Mouse (Mus musculus) kidney, postnatal 0 days (tissue): ENCODE results near the gene Pih1d1. TPM values are rescaled to one million over a fixed set of nuclear protein-coding genes. Genes with fewer than 3 reads are reported as not detected.
"Not testable (repeated sequence)": the region's sequence is repeated elsewhere in the genome, so short reads cannot be mapped to it uniquely, and the experiment has no call there.

Experiments used
- ATAC-seq: fragments of 200-750 bp; cut with Nextera tagmentation; replicated peaks from 2 replicates; pipeline ENCODE4 v1.8.0; 2017; ENCODE audit warnings: low read depth, moderate number of reproducible peaks, moderate TSS enrichment, moderate library complexity; ENCODE audit not compliant: low FRiP score
- DNase-seq: peaks from one replicate; pipeline ENCODE4 v3.0.0-alpha.2; 2016; ENCODE audit warnings: low spot score
- H3K27ac ChIP-seq: fragments of 300-500 bp; sonication (generic); 2 replicates; pipeline ENCODE4 v1.5.1; 2014; ENCODE audit warnings: mild to moderate bottlenecking
- H3K27me3 ChIP-seq: fragments of 300-500 bp; sonication (generic); 2 replicates; pipeline ENCODE4 v1.6.1; 2014; ENCODE audit warnings: low read length, mixed read lengths; ENCODE audit not compliant: insufficient read depth
- H3K36me3 ChIP-seq: fragments of 300-500 bp; sonication (generic); 2 replicates; pipeline ENCODE4 v1.6.1; 2014; ENCODE audit warnings: low read length, mixed read lengths; ENCODE audit not compliant: insufficient read depth
- H3K4me1 ChIP-seq: fragments of 300-500 bp; sonication (generic); replicated peaks from 2 replicates; pipeline ENCODE4 v1.6.1; 2014; ENCODE audit warnings: antibody characterized with exemption, low read length, mixed read lengths; ENCODE audit not compliant: insufficient read depth
- H3K4me2 ChIP-seq: fragments of 300-500 bp; sonication (generic); 2 replicates; pipeline ENCODE4 v1.6.1; 2014; ENCODE audit warnings: mild to moderate bottlenecking, low read length, moderate library complexity, mixed read lengths
- H3K4me3 ChIP-seq: fragments of 300-500 bp; sonication (generic); replicated peaks from 2 replicates; pipeline ENCODE4 v1.5.1; 2014; ENCODE audit warnings: low read depth, low read length
- H3K9ac ChIP-seq: fragments of 300-500 bp; sonication (generic); 2 replicates; pipeline ENCODE4 v1.6.1; 2014; ENCODE audit warnings: low read depth, low read length
- H3K9me3 ChIP-seq: fragments of 300-500 bp; sonication (generic); replicated peaks from 2 replicates; pipeline ENCODE4 v1.6.1; 2016; ENCODE audit warnings: low read length, inconsistent platforms, mixed read lengths
- CTCF ChIP-seq: IDR thresholded peaks from 2 replicates; pipeline ENCODE4 v1.5.1; 2016; ENCODE audit warnings: antibody characterized with exemption, low read depth, mild to moderate bottlenecking, moderate library complexity
- WGBS: fragments of 180-500 bp; shearing (Covaris S2); extraction: QIAGEN DNeasy Blood & Tissue Kit; methylation state at CpG from one replicate; pipeline ENCODE4 v1.1.7; 2014; 5-methylcytosine and 5-hydroxymethylcytosine counted together
- polyA plus RNA-seq: library from polyadenylated mRNA; unstranded; fragments of >200 nt; fragmentation: Nextera tagmentation; extraction: Ambion mirVana; gene quantifications from 2 replicates; pipeline ENCODE4 v1.2.1, GENCODE M21; 2015

Pih1d1 gene
- polyA plus RNA-seq, 1 experiment from 2014 or later: 81.3 TPM

GRCm38 (mm10) chr7:45121404-45121803 is 32.7 kb upstream of the Pih1d1 start:
- Histone ChIP-seq H3K4me1 (peaks cover 18% of the 10 kb centered on the region; the same call in 1 of the 2 replicates), H3K4me2 (peak overlapping the region; percentile 7; the same call in 1 of the 2 replicates), H3K9ac (peak overlapping the region; percentile 24; the same call in 1 of the 2 replicates), H3K36me3 (peaks cover 55% of the 10 kb centered on the region), H3K9me3 (no peaks in the 10 kb centered on the region), H3K27ac (no peak overlapping the region), H3K4me3 (no peak overlapping the region), H3K27me3 (no peaks in the 10 kb centered on the region)
- no peak for TF ChIP-seq CTCF
- no peak for DNase-seq
- 55% methylated on average over 8 of the region's 8 CpGs for WGBS
- ATAC-seq: no peak

DNA sequence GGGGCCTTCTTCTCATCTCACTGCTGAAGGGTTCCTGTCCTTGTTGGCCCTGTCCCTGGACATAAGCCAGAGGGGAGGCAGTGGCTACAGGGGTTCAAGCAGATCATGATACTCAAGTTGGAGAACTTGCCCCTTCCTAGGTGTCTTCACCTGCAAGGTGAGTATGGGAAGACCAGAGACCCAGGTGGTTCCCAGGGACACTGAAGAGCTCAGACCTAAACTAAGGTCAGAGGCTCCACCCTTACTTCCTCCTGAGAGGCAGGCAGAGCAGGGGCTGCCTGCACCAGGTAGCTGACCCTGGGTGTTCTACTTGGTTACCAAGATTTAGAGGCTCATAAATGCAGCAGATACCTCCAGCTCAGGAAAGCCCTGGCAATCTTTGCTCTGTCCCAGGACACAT is 32.1 kb upstream of the Pih1d1 start:
- ATAC-seq (no peak), DNase-seq (no peak)
- Histone ChIP-seq H3K27ac (no peak overlapping the region), H3K9me3 (no peaks in the 10 kb centered on the region), H3K4me2 (peak overlapping the region; percentile 7; the same call in 1 of the 2 replicates), H3K27me3 (no peaks in the 10 kb centered on the region), H3K4me1 (peaks cover 24% of the 10 kb centered on the region; the same call in 1 of the 2 replicates), H3K36me3 (peaks cover 60% of the 10 kb centered on the region), H3K4me3 (no peak overlapping the region), H3K9ac (peak overlapping the region; percentile 24; the same call in 1 of the 2 replicates)
- TF ChIP-seq CTCF: no peak

- TF ChIP-seq CTCF: no peak
- Histone ChIP-seq H3K4me3 (peak overlapping the region; percentile 94; the same call in 1 of the 2 replicates), H3K4me2 (peak overlapping the region; percentile 95), H3K4me1 (peaks cover 31% of the 10 kb centered on the region; the same call in 1 of the 2 replicates), H3K27me3 (no peaks in the 10 kb centered on the region), H3K27ac (no peak overlapping the region), H3K9ac (peak overlapping the region; percentile 97; the same call in 1 of the 2 replicates), H3K36me3 (peaks cover 60% of the 10 kb centered on the region), H3K9me3 (no peaks in the 10 kb centered on the region)
- DNase-seq (no peak), ATAC-seq (no peak)
- 76% methylated on average over 15 of the region's 15 CpGs for WGBS
Observed at GRCm38 (mm10) chr7:45122561-45123185, 31.4 kb upstream of the Pih1d1 start.

- H3K27ac ChIP-seq: no peak overlapping the region; the same call in 1 of the 2 replicates
- no peaks in the 10 kb centered on the region for H3K9me3 ChIP-seq
- peak overlapping the region; percentile 95 for H3K4me2 ChIP-seq
- 14% methylated on average over 12 of the region's 12 CpGs for WGBS
- no peaks in the 10 kb centered on the region for H3K27me3 ChIP-seq
- H3K36me3 ChIP-seq: peaks cover 60% of the 10 kb centered on the region
- peak overlapping the region; percentile 94 for H3K4me3 ChIP-seq
- H3K4me1 ChIP-seq: peaks cover 31% of the 10 kb centered on the region; the same call in 1 of the 2 replicates
- TF ChIP-seq CTCF: no peak
- H3K9ac ChIP-seq: peak overlapping the region; percentile 97
- peak; percentile 58 for DNase-seq
- ATAC-seq: no peak
Observed at GRCm38 (mm10) chr7:45123186-45123570, 30.9 kb upstream of the Pih1d1 start.

GRCm38 (mm10) chr7:45124224-45125143 is 29.6 kb upstream of the Pih1d1 start, which contains the start of gene Rps11:
Gene Rps11, minus strand, starts transcription at chr7:45124439.
- no peaks in the 10 kb centered on the region for H3K9me3 ChIP-seq
- peak within 1 kb of the TSS; percentile 95 for H3K4me2 ChIP-seq
- TF ChIP-seq CTCF: no peak
- ATAC-seq: peak; percentile 84
- H3K9ac ChIP-seq: peak within 1 kb of the TSS; percentile 97
- H3K27me3 ChIP-seq: no peaks in the 10 kb centered on the region
- WGBS: under 1% methylated on average over 59 of the region's 59 CpGs
- H3K4me3 ChIP-seq: peak within 1 kb of the TSS; percentile 94
- peak; percentile 99 for DNase-seq
- H3K36me3 ChIP-seq: peaks cover 56% of the 10 kb centered on the region
- H3K27ac ChIP-seq: peak within 1 kb of the TSS; percentile 93
- peaks cover 36% of the 10 kb centered on the region; the same call in 1 of the 2 replicates for H3K4me1 ChIP-seq

GRCm38 (mm10) chr7:45125144-45125600 is 28.9 kb upstream of the Pih1d1 start:
- no peak overlapping the region for H3K4me2 ChIP-seq
- peak; percentile 53 for TF ChIP-seq CTCF
- DNase-seq (no peak), ATAC-seq (no peak)
- no peak overlapping the region for H3K9ac ChIP-seq
- peaks cover 49% of the 10 kb centered on the region for H3K36me3 ChIP-seq
- WGBS: 17% methylated on average over 7 of the region's 7 CpGs
- H3K4me3 ChIP-seq: no peak overlapping the region
- peaks cover 40% of the 10 kb centered on the region; the same call in 1 of the 2 replicates for H3K4me1 ChIP-seq
- no peaks in the 10 kb centered on the region for H3K9me3 ChIP-seq
- H3K27me3 ChIP-seq: no peaks in the 10 kb centered on the region
- H3K27ac ChIP-seq: peak overlapping the region; percentile 80

DNA sequence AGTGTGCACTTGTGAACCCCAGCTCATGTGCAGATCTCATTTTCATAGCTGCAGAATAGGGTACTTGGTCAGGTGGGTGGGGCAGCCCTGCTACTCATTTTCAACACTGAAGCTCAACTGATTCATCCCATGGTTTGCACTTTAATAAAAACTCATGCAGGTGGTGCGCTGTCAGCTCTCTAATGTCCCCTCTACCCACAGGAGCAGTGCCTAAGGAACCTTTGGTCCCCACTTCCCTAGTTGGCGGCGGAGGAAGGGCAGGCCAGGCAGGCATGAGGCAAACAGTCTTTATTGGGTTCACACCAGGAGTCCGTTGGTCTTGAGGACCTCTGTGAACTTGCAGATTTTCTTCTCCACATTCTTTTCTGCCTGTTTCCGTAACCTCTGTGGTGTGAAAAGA is 28.5 kb upstream of the Pih1d1 start:
- peak overlapping the region; percentile 80; the same call in 1 of the 2 replicates for H3K27ac ChIP-seq
- H3K9ac ChIP-seq, H3K27me3 ChIP-seq, H3K4me2 ChIP-seq, H3K9me3 ChIP-seq, H3K4me3 ChIP-seq, DNase-seq, ATAC-seq: not testable (repeated sequence)
- peaks cover 40% of the 10 kb centered on the region; the same call in 1 of the 2 replicates for H3K4me1 ChIP-seq
- H3K36me3 ChIP-seq: peaks cover 45% of the 10 kb centered on the region
- 63% methylated on average over 5 of the region's 5 CpGs for WGBS
